Mouse (Mus musculus): Measurements from ENCODE around the gene Hivep2. TPM values are rescaled to one million over a fixed set of nuclear protein-coding genes. Genes with fewer than 3 reads are reported as not detected.

Gene Hivep2
- polyA plus RNA-seq, 2 experiments from 2014 or later, result 20.2 to 20.7 TPM

- ATAC-seq, result no peak
Measured at GRCm38 (mm10) chr10:14168869-14169566, 203.1 kb downstream of the Hivep2 start.

DNA sequence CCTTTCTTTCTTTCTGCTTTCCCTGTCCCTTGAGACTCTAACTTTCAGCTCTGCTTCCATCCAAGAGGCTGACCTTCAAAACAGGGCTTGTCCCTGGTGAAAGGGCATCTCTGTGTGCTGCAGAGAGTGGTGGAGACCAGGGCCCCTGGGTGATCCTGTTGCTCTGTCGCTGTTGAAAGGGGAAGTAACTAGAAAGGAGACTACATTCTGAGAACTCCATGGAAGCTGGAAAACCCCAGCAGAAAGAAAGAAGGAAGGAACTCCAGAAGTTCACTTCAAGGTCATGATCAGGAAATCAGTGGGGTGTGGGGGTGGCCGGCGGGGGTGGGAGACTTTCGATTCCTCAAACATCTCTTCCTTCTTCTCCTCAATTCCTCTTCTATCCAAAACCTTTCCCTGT, 208.2 kb downstream of the Hivep2 start:
- ATAC-seq, result no peak

DNA sequence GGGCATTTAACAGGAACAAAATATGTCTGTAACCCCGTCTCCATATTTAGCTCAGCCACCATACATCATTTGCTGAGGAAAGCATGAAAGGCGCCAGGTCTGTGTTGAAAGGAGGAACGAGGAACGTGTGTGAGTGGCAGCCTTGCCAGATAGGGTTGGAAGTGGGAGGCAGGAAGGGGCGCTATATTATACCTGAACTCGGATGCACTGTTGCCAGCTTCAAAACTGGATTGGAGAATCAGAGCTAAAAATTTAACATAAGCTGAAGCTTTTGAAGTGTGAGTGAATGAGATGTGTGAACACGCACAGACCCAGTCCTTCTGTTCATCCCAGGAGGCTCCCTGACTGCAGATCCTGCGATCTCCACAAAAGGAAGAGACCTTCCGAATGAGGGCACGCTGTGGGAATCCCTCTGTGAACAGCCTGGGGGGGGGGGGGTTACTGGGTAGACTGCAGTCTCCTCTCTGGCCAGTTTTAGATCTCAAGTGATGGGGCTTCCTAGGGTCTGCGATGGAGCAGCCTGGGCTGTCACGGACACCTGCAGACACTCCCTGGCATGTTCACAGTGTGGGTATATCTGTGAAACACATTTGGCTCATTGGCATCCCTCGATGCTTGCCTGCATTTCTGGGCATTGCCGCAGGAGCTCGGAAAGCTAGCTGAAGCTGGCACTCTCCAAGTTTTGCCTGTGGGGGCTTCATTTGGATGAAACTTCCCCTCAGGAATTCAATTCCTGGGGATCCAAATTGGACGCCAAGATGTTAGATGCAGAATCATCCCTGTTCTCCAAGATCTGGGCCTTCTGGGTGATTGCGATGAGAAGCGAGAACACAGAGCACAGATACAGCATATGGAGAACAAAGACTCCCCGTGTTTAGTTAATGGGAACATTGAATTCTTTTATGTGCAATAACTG, 213.8 kb downstream of the Hivep2 start:
- no peak for ATAC-seq

DNA sequence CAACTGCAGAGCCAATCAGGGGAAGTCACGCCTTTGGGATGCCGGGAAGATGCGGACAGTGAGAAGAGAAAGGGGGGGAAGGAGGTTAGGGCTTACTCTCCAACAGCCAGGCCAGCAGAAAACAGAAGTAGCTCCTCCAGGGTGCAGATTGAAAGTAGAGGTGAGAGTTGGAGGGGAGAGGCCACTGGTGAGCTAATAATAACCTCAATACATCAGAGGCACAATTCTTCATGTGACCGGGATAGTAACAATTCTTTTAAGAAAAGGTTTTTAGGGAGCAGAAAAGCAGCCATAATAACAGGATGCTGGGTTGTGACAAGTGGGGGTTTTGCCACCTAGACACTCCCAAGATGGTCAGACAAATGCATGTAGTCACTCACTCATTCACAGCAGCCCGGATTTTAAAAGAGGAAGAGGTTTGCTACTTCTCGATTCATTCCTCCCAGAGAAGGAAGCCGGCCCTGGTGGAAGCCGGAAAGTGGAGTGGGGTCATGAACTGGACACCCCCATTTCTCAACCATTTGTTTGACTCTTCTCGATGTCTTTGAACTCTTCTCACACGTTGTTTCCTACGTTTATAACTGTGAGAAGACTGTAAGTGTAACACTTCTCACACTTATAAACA, 220.6 kb downstream of the Hivep2 start:
- ATAC-seq, result no peak

DNA sequence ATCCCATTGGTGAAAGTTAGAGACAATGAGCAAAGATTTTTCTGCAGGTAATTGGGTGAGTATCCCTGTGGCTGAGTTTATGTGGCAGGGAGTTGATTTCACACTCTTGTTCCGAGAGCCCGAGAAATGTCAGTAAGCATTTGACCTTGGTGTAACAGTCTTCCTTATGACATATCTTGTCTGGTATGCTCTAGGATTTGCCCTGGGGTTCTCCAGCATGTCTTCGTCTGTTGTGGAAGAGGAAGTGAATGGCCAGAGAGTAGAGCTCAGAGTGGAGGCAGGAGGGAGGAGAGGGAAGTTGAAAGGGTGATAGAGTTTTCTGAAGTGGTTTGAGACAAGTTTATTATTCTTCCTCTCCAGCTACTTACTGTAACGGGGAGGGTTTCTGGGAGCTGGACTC, 223.2 kb downstream of the Hivep2 start:
- ATAC-seq, result no peak

DNA sequence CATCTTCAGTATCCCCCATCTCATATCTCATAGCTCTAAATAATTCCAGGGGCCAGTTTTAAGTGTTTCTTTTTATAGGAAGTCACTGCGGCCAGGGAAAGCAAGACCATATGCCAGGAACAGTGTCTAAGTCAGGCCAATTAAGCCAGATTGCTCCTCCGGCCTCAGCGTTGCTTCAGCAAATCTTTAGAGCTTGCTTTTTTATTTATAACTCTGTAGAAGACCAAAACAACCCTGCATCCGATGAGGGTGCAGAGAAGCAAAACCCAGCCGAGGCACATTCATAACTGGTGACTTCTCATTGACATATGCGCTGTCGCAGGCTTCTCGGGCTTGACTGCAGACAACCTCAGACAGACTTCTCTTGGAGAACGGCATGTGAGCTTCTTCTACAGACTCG, 225.3 kb downstream of the Hivep2 start:
- no peak for ATAC-seq

GRCm38 (mm10) chr10:14192156-14192555, 226.3 kb downstream of the Hivep2 start:
- ATAC-seq, result no peak

GRCm38 (mm10) chr10:14193702-14194101, 227.8 kb downstream of the Hivep2 start:
- no peak for ATAC-seq

- ATAC-seq, result no peak
Measured at GRCm38 (mm10) chr10:14195778-14196650, 230.1 kb downstream of the Hivep2 start.

DNA sequence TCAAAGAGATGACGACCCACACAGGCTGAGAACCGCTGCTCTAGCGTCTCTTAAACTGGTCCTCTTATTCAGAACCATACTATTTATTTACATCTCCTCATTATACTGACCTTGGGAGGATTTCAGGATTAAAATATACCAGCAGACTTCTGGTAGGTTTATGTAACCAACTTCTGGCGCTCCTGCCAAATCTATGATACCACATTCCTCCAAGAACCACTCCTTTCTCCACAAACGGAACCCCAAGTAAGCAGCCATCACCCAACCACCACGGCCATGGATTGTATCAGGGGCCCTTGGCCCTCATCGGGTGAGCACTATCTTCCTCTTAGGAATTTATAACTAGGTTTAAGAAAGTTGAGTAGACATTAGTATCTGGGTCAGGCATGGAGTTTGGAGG, 230.9 kb downstream of the Hivep2 start:
- no peak for ATAC-seq

- peak; percentile 92 for ATAC-seq
Measured at GRCm38 (mm10) chr10:14197261-14197660, 231.4 kb downstream of the Hivep2 start.

- ATAC-seq, result no peak
Measured at GRCm38 (mm10) chr10:14199332-14199731, 233.5 kb downstream of the Hivep2 start.

GRCm38 (mm10) chr10:14200310-14200709, 234.4 kb downstream of the Hivep2 start:
- peak; percentile 27 for ATAC-seq

Other genes starting within 250 kb of the Hivep2 start
- 10 to 100 TPM; 24.0 to 28.3 TPM for gene Aig1, start 97.1 kb upstream of the Hivep2 start, polyA plus RNA-seq (2017; shearing (Covaris generic))

Measured in CD4-positive, CD25-positive, alpha-beta regulatory T cell, adult 4 months (primary cell).